Comparison of ENCODE assay signal across 11 mouse cellular contexts in the genomic region with DNA sequence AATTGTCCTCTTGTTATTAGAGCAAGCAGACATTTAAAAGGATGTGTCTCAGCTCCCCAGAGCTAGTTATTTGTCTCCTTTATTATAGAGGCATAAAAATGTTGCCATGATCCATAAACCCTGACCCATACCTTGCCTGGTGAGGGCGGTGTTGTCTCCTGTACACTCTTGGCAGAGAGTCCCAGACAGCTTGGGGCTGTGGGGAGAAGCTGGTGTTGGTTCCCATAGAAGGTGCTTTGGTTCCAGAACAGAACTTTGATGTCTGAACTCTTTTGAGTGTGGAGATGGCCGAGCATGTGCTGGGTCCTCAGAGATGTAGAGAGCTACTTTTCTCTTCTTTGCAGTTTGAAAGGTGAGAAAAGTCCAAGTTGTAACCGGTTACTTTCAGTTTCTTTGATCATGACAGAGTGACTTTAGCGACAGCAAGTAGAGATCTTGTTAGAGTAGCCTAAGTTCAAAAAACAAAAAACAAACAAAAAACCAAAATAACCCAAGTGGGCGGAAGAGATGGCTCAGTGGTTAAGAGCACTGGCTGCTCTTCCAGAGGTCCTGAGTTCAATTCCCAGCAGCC. TPM values are rescaled to one million over a fixed set of nuclear protein-coding genes. Genes with fewer than 3 reads are reported as not detected.
DNase-seq lines count a peak whose midpoint lies in the region; ATAC-seq and TF ChIP-seq lines count a peak whose summit lies in the region.
"Had no signal": no experiment of that assay in that cellular context is flagged by ENCODE, and none has a peak within 500 bp of the region (broad histone marks: within the 10 kb centered on the region; RNA-seq: fewer than 3 reads in every experiment).

Gene Tmem217, minus strand, starts transcription at position 224 of the 571 bp plus-strand sequence.

- H3K9me3 ChIP-seq in heart, embryonic 11.5 days (replicated peaks; ENCODE audit: control insufficient read depth, low read length) = no peaks in the 10 kb centered on the region
- no peaks in the 10 kb centered on the region for H3K9me3 ChIP-seq in midbrain, embryonic 10.5 days (replicated peaks)
- H3K9me3 ChIP-seq in midbrain, embryonic 14.5 days (ENCODE audit: control insufficient read depth, low read length) = no peaks in the 10 kb centered on the region
- H3K9me3 ChIP-seq in liver, embryonic 14.5 days (ENCODE audit: control insufficient read depth, low read length) = no peaks in the 10 kb centered on the region

- no peak within 1 kb of the TSS for H3K9ac ChIP-seq in heart, embryonic 11.5 days (ENCODE audit: low read depth, low read length)
- no peak within 1 kb of the TSS for H3K9ac ChIP-seq in midbrain, embryonic 14.5 days (replicated peaks; ENCODE audit: low read length)
- H3K9ac ChIP-seq in liver, embryonic 14.5 days (replicated peaks) = no peak within 1 kb of the TSS

- TF ChIP-seq EP300 in liver, embryonic 14.5 days (IDR thresholded peaks at IDR 0.05; ENCODE audit: low read depth) = no peak

- H3K4me3 ChIP-seq in heart, embryonic 11.5 days (ENCODE audit: low read depth, low read length) = peak within 1 kb of the TSS; percentile 95
- peak within 1 kb of the TSS; percentile 97; the same call in 1 of the 2 replicates for H3K4me3 ChIP-seq in midbrain, embryonic 10.5 days
- H3K4me3 ChIP-seq in midbrain, embryonic 14.5 days (replicated peaks; ENCODE audit: low read depth, low read length) = no peak within 1 kb of the TSS
- H3K4me3 ChIP-seq in liver, embryonic 14.5 days (ENCODE audit: insufficient read depth in 1 of 2, low read depth in 2 of 2, low read length in 2 of 2) = no peak within 1 kb of the TSS

- ATAC-seq in heart, embryonic 11.5 days (replicated peaks; ENCODE audit: insufficient number of reproducible peaks, low FRiP score, low TSS enrichment) = no peak
- no peak for ATAC-seq in midbrain, embryonic 14.5 days (ENCODE audit: low FRiP score, low TSS enrichment)
- no peak for ATAC-seq in liver, embryonic 14.5 days (ENCODE audit: insufficient read depth)

- TF ChIP-seq CTCF in liver, embryonic 14.5 days (IDR thresholded peaks at IDR 0.05; ENCODE audit: low read depth) = no peak

- 0 out of 2 replicates have a peak within 1 kb of the TSS, but pooled peaks have one; percentile 35 for H3K27ac ChIP-seq in heart, embryonic 11.5 days (ENCODE audit: low read depth, low read length)
- no peak within 1 kb of the TSS for H3K27ac ChIP-seq in midbrain, embryonic 10.5 days (replicated peaks)
- no peak within 1 kb of the TSS for H3K27ac ChIP-seq in midbrain, embryonic 14.5 days (replicated peaks; ENCODE audit: low read depth, low read length)
- no peak within 1 kb of the TSS for H3K27ac ChIP-seq in liver, embryonic 14.5 days

- WGBS in heart, embryonic 11.5 days (ENCODE audit: insufficient replicate concordance) = 89% methylated on average over 5 of the region's 5 CpGs
- 90% methylated on average over 5 of the region's 5 CpGs for WGBS in midbrain, embryonic 10.5 days
- 93% methylated on average over 5 of the region's 5 CpGs for WGBS in midbrain, embryonic 14.5 days
- 71% methylated on average over 5 of the region's 5 CpGs for WGBS in liver, embryonic 14.5 days (ENCODE audit: insufficient replicate concordance)

- intact Hi-C loops in heart, postnatal 36 days (cut with DNase I) = no loop called here

- peaks cover 25% of the 10 kb centered on the region for H3K4me1 ChIP-seq in heart, embryonic 11.5 days (ENCODE audit: control insufficient read depth, insufficient read depth, low read length)
- H3K4me1 ChIP-seq in midbrain, embryonic 10.5 days = peaks cover 26% of the 10 kb centered on the region
- H3K4me1 ChIP-seq in midbrain, embryonic 14.5 days (ENCODE audit: control insufficient read depth, insufficient read depth, low read length) = peaks cover 14% of the 10 kb centered on the region
- peaks cover 15 to 16% of the 10 kb centered on the region in 2 experiments for H3K4me1 ChIP-seq in liver, embryonic 14.5 days (replicated peaks; ENCODE audit: control insufficient read depth in 2 of 2, insufficient read depth in 2 of 2, low read length in 1 of 2)

- peak within 1 kb of the TSS; percentile 97 for H3K4me2 ChIP-seq in heart, embryonic 11.5 days
- no peak within 1 kb of the TSS for H3K4me2 ChIP-seq in midbrain, embryonic 14.5 days (ENCODE audit: low read length)
- H3K4me2 ChIP-seq in liver, embryonic 14.5 days (ENCODE audit: low read depth) = peak within 1 kb of the TSS; percentile 76

- no peak for DNase-seq in heart, postnatal 36 days
- DNase-seq in midbrain, embryonic 10.5 days (ENCODE audit: low spot score) = no peak
- no peak for DNase-seq in midbrain, embryonic 14.5 days
- DNase-seq in liver, embryonic 14.5 days (ENCODE audit: low read depth in 3 of 3, low spot score in 3 of 3) = no peak
- DNase-seq in thymus, postnatal 14 days = peak; percentile 32
- no peak for DNase-seq in frontal cortex, adult 2 months (ENCODE audit: extremely low spot score in 1 of 2, low spot score in 1 of 2)
- no peak for DNase-seq in c-Kit-positive CD71-positive TER-119-positive erythroid progenitor cells, embryonic 14.5 days (ENCODE audit: low spot score)
- DNase-seq: lung, postnatal 4 days had no signal

- H3K27me3 ChIP-seq in heart, embryonic 11.5 days (ENCODE audit: control insufficient read depth, insufficient read depth, low read length) = no peaks in the 10 kb centered on the region
- H3K27me3 ChIP-seq in midbrain, embryonic 10.5 days (ENCODE audit: low read depth, poor library complexity, severe bottlenecking) = no peaks in the 10 kb centered on the region
- H3K27me3 ChIP-seq in midbrain, embryonic 14.5 days (ENCODE audit: control insufficient read depth, insufficient read depth, low read length) = no peaks in the 10 kb centered on the region
- H3K27me3 ChIP-seq in liver, embryonic 14.5 days (ENCODE audit: control insufficient read depth, insufficient read depth, low read length) = no peaks in the 10 kb centered on the region

- H3K36me3 ChIP-seq in heart, embryonic 11.5 days (ENCODE audit: control insufficient read depth, insufficient read depth, low read length) = no peaks in the 10 kb centered on the region
- H3K36me3 ChIP-seq in midbrain, embryonic 10.5 days = peaks cover 9% of the 10 kb centered on the region
- no peaks in the 10 kb centered on the region for H3K36me3 ChIP-seq in midbrain, embryonic 14.5 days (ENCODE audit: control insufficient read depth, insufficient read depth, low read length)
- H3K36me3 ChIP-seq in liver, embryonic 14.5 days (replicated peaks; ENCODE audit: control insufficient read depth, insufficient read depth, low read depth) = no peaks in the 10 kb centered on the region

RNA-seq across cellular contexts. Expression of gene Tmem217, which starts in this region (rescaled TPM):
- 0.13 and 0.32 TPM in 2 replicates for polyA plus RNA-seq in heart, embryonic 11.5 days (2014; fragmentation: Nextera tagmentation; extraction: Ambion mirVana)
- total RNA-seq in heart, postnatal 36 days (2021) = not detected
- 1.1 and 1.3 TPM in 2 replicates for polyA plus RNA-seq in midbrain, embryonic 10.5 days (2016; fragmentation: Nextera tagmentation; extraction: Ambion mirVana)
- 0.43 and 0.49 TPM in 2 replicates for polyA plus RNA-seq in midbrain, embryonic 14.5 days (2014; fragmentation: Nextera tagmentation; extraction: Ambion mirVana)
- polyA plus RNA-seq in liver, embryonic 14.5 days (2012; rRNA removed) = 0.09 TPM in 1 of 2 replicates, not detected in the other
- not detected in 2 replicates for polyA plus RNA-seq in liver, embryonic 14.5 days (2014; fragmentation: Nextera tagmentation; extraction: Ambion mirVana)
- polyA plus RNA-seq in frontal cortex, adult 2 months (2012; rRNA removed) = 0.16 and 0.88 TPM in 2 replicates
- total RNA-seq: gastrocnemius, adult 18-20 months had no signal
- polyA plus RNA-seq: large intestine, adult 2 months had no signal

Comparison
In these comparisons a context has a peak if more than half of its experiments do, and no peak if none do; other contexts are left out.
1. H3K4me3 ChIP-seq: peak in heart, embryonic 11.5 days (single experiment) and midbrain, embryonic 10.5 days (single experiment); none in midbrain, embryonic 14.5 days (single experiment) and liver, embryonic 14.5 days (0 of 2).